Mouse (Mus musculus): ENCODE measurements around the gene Ace3. TPM values are rescaled to one million over a fixed set of nuclear protein-coding genes. Genes with fewer than 3 reads are reported as not detected.

Ace3 gene
- polyA plus RNA-seq, 1 experiment from 2014 or later, result not detected

DNA sequence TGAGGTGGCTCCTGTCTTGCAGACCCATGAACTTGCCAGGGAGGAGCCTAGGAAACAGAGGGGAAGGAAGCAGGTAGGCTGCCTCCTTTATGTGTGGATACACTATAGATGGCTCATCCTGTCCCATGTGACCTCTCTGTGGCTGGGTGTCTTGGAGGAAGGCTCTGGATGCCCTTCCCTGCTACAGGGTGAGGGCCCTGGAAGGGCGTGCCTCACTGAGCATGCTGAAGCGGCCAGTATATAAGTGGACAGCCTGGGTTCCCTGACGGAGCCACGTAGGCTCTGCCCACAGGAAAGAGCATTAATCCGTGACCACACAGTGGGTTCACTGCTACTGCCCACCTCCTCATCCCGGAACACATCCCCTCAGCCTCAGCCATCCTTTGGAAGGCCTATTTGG lies 5.0 kb upstream of the Ace3 start:
- H3K4me1 ChIP-seq, result no peaks in the 10 kb centered on the region
- ATAC-seq, result no peak
- no peaks in the 10 kb centered on the region for H3K36me3 ChIP-seq (ENCODE audit: poor library complexity, severe bottlenecking)
- no peaks in the 10 kb centered on the region for H3K9me3 ChIP-seq (replicated peaks)
- 80% methylated on average over 6 of the region's 6 CpGs for WGBS
- no peak overlapping the region for H3K27ac ChIP-seq
- H3K4me3 ChIP-seq, result no peak overlapping the region
- H3K4me2 ChIP-seq, result no peak overlapping the region
- no peak overlapping the region for H3K9ac ChIP-seq
- no peaks in the 10 kb centered on the region for H3K27me3 ChIP-seq

DNA sequence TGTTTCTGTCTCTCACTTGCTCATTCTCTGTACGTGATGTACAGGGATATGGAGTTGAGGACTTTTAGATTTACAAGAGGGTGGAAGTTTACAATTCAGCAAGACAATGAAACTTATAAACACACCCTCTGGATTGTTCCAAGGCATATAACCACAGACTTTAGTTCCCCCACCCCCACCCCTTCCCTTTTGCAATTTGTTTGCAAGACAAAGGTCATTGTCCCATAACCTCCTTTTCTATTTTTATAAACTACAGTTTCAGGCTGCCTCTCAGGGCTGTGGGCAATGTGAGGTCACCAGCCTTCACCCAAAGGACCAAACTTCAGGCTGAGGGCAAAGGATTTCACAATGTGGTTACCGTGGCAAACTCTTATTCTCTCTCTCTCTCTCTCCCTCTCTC lies 4.2 kb upstream of the Ace3 start:
- H3K4me2 ChIP-seq, result no peak overlapping the region
- no peaks in the 10 kb centered on the region for H3K27me3 ChIP-seq
- H3K36me3 ChIP-seq (ENCODE audit: poor library complexity, severe bottlenecking), result no peaks in the 10 kb centered on the region
- ATAC-seq, result no peak
- H3K9ac ChIP-seq, result no peak overlapping the region
- no peaks in the 10 kb centered on the region for H3K4me1 ChIP-seq
- H3K27ac ChIP-seq, result no peak overlapping the region
- no peaks in the 10 kb centered on the region for H3K9me3 ChIP-seq (replicated peaks)
- WGBS, result 65% methylated on average over 2 of the region's 2 CpGs
- H3K4me3 ChIP-seq, result no peak overlapping the region

DNA sequence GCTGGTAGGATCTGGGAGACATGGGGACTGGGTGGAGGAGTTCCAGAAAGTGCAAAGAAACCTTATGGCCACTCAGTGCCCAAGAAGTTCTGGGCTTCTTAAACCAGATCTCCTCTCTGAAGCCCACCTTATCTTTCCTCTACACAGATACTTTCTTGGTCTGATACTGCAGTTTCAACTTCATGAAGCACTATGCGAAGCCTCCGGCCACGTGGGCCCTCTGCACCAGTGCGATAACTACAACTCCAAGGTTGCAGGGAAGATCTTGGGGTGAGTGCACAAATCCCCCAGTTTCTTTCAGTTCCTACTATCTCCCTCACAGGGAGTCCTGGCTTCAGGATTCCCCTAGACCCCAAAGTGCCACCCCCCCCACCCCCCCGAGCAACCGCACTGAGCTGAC lies 5.6 kb downstream of the Ace3 start:
- Histone ChIP-seq H3K9me3 (replicated peaks) (no peaks in the 10 kb centered on the region), H3K4me1 (no peaks in the 10 kb centered on the region), H3K9ac (no peak overlapping the region), H3K27me3 (no peaks in the 10 kb centered on the region), H3K27ac (no peak overlapping the region), H3K4me2 (no peak overlapping the region), H3K4me3 (no peak overlapping the region), H3K36me3 (ENCODE audit: poor library complexity, severe bottlenecking) (no peaks in the 10 kb centered on the region)
- no peak for ATAC-seq
- WGBS, result 97% methylated on average over 6 of the region's 6 CpGs

DNA sequence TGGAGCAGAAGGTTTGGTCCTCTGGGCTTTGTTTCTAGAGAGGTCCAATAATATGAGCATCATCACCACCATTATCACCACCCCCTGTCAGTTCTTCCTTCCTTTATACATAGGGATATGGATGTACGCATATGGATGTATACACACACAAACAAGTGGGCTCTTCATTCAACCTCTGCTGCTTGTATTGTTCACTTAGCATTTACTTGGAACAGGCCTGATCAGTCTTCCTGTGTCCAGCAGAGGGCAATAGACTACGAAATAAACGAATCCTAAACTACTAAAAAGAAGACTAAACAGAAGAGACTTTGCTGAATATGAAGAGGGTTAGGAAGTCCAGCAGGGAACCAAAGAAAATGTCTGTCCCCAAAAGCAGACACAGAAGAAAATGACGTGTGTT lies 7.2 kb downstream of the Ace3 start:
- Histone ChIP-seq H3K4me3 (no peak overlapping the region), H3K4me2 (no peak overlapping the region), H3K36me3 (ENCODE audit: poor library complexity, severe bottlenecking) (no peaks in the 10 kb centered on the region), H3K27me3 (no peaks in the 10 kb centered on the region), H3K9ac (no peak overlapping the region), H3K4me1 (0 out of 2 replicates have a peak, but pooled peaks cover 4% of the 10 kb centered on the region), H3K27ac (no peak overlapping the region), H3K9me3 (replicated peaks) (no peaks in the 10 kb centered on the region)
- ATAC-seq, result no peak
- 51% methylated on average over 4 of the region's 4 CpGs for WGBS

DNA sequence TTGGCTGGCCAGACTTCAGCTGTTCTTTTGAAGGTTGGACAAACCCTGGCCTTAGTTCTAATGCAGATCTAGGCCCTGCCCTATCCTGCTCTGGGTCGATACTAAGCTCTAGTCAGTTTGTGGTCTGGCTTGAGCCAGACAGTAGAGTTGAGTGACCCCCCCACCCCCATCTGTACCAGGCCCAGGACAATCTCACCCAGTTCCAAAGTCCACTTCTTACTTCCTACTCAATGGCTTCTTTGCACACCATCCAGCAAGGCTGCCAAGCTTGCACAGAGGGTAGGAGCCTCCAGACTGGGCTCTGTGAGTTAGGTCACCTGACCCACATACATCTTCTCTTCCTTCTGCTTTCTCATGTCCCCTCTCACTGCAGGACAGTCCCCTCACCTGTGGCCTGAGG lies 10.1 kb downstream of the Ace3 start:
- Histone ChIP-seq H3K9ac (no peak overlapping the region), H3K4me2 (no peak overlapping the region), H3K36me3 (ENCODE audit: poor library complexity, severe bottlenecking) (no peaks in the 10 kb centered on the region), H3K4me3 (no peak overlapping the region), H3K27ac (no peak overlapping the region), H3K4me1 (peaks cover 9% of the 10 kb centered on the region; the same call in 1 of the 2 replicates), H3K27me3 (peaks cover 19% of the 10 kb centered on the region), H3K9me3 (replicated peaks) (no peaks in the 10 kb centered on the region)
- 81% methylated on average over 1 of the region's 1 CpGs for WGBS
- no peak for ATAC-seq

DNA sequence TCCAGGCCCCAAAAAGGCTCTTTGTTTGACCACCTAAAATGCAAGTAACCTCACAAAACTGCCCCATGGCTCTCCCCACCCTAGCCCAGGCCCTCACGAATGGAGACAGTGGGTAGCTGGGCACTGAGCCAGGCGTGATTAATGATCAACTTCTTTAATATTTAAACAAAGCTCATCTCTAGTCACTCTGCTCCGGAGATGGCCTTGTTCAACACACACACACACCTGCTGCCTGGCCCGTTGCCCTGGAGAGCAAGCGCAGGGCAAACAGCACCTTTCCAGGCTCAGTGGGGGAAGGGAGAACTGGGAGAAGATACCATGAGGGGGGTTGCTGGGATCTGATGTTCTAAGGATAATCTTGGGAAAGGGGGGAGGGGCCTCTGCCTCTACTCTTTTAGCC lies 11.5 kb downstream of the Ace3 start:
- Histone ChIP-seq H3K27me3 (peaks cover 29% of the 10 kb centered on the region), H3K27ac (no peak overlapping the region), H3K4me2 (no peak overlapping the region), H3K9ac (no peak overlapping the region), H3K4me1 (peaks cover 9% of the 10 kb centered on the region; the same call in 1 of the 2 replicates), H3K36me3 (ENCODE audit: poor library complexity, severe bottlenecking) (no peaks in the 10 kb centered on the region), H3K9me3 (replicated peaks) (no peaks in the 10 kb centered on the region), H3K4me3 (no peak overlapping the region)
- WGBS, result 43% methylated on average over 5 of the region's 5 CpGs
- ATAC-seq, result no peak

DNA sequence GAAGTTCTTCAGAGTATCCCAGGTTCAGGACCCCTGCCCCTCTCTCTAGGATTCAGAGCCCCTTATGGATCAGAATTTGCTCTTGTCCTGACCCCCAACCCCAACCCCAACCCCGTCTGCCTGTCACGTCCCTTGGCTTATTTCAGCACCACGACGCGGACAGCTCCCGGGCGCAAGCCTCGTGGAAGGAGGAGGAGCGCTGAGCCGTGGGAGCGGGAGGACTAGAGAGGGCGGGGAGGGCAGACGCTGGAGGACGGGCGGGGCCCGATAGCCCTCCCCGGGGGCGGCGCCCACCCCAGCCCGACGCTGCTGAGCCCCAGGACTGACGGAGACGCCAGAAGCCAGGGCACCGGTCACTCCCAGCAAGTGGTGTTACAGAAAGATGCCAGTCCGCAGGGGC lies 13.3 kb downstream of the Ace3 start, which contains the start of gene Kcnh6:
Kcnh6 (plus strand) TSS at position 304 of the 400 bp plus-strand sequence.
- Histone ChIP-seq H3K27me3 (peaks cover 33% of the 10 kb centered on the region), H3K9ac (peak within 1 kb of the TSS; percentile 30; the same call in 1 of the 2 replicates), H3K27ac (no peak within 1 kb of the TSS), H3K4me3 (peak within 1 kb of the TSS; percentile 13; the same call in 1 of the 2 replicates), H3K9me3 (replicated peaks) (no peaks in the 10 kb centered on the region), H3K36me3 (ENCODE audit: poor library complexity, severe bottlenecking) (no peaks in the 10 kb centered on the region), H3K4me1 (peaks cover 10% of the 10 kb centered on the region), H3K4me2 (peak within 1 kb of the TSS; percentile 53)
- ATAC-seq, result no peak
- under 1% methylated on average over 21 of the region's 25 CpGs for WGBS

DNA sequence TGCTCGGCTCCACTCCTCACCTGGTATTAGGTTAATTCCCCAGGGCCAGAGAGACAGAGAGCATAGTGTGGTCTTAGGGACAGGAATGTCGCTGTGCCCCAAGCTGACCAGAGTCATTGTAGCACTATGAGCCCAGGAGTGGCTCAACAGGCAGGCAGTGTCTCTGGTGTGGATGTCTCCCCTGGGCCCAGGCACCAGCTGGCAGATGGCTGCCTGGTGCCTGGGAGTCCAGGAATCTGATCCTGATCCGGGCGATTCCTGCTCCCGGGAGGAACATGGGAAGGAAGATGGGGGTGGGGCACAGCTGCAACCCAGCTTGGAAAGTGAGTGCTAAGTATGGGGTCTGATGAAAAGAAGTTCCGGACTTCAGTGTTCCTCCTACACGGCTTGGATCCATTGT lies 18.2 kb downstream of the Ace3 start:
- WGBS, result 41% methylated on average over 7 of the region's 7 CpGs
- Histone ChIP-seq H3K4me2 (no peak overlapping the region), H3K9ac (no peak overlapping the region), H3K27me3 (peaks cover 33% of the 10 kb centered on the region), H3K9me3 (replicated peaks) (no peaks in the 10 kb centered on the region), H3K36me3 (ENCODE audit: poor library complexity, severe bottlenecking) (no peaks in the 10 kb centered on the region), H3K4me1 (peaks cover 17% of the 10 kb centered on the region), H3K4me3 (no peak overlapping the region), H3K27ac (no peak overlapping the region)
- no peak for ATAC-seq

DNA sequence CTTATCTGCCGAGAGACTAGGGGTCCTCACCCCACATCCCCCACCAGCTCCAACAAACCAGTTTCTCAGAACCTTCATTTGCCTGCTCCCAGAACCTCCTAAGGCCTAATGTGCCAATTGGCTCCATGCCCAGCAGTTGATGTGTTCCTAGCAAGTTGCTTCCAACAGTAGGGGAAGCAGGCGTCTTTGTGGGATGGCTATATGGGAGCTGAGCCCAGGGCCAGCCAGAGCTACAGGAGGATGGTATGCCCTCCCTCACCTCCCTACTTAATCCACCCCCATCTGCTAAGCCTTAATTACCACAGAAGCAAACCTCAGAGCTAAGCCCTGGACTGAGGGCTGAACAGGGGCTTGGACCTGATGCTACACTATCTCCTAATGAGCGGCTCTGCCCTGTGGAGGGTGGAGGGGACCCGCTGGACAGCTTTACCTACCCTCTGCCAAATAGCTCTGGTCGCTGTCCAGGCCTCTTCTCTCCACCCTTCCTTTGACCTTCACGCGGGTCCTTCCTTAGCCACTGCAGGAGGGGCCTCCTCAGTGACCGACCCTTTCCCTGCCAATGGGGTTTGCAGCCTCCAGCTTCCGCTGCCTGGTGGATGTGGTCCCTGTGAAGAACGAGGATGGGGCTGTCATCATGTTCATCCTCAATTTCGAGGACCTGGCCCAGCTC lies 19.2 kb downstream of the Ace3 start:
- H3K4me1 ChIP-seq, result peaks cover 13% of the 10 kb centered on the region
- H3K27me3 ChIP-seq, result peaks cover 27% of the 10 kb centered on the region
- 58% methylated on average over 11 of the region's 11 CpGs for WGBS
- H3K4me3 ChIP-seq, result no peak overlapping the region
- H3K9me3 ChIP-seq (replicated peaks), result no peaks in the 10 kb centered on the region
- no peak overlapping the region for H3K4me2 ChIP-seq
- 0 out of 2 replicates have a peak, but pooled peaks have one; percentile 24 for ATAC-seq
- H3K27ac ChIP-seq, result no peak overlapping the region
- no peaks in the 10 kb centered on the region for H3K36me3 ChIP-seq (ENCODE audit: poor library complexity, severe bottlenecking)
- H3K9ac ChIP-seq, result no peak overlapping the region

DNA sequence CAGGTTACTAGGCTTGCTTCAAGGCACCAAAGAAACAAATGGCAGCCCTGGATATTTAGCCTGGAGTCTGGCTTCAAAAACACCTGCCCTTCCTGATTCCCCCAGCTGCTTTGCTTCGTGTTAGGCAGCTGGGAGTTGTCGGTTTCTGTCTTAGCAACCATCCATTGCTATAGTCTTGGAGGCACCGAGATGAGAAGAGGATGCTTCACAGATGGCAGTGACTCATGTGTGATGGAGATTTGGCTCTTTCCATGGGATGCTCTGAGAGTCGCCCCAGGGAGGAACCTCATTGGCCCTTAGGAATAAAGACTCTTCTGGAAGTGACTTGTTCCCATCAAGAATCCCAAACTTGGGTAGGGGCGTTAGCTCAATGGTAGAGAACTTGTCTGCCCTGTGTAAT lies 22.0 kb downstream of the Ace3 start:
- no peak for ATAC-seq
- 86% methylated on average over 5 of the region's 5 CpGs for WGBS
- no peaks in the 10 kb centered on the region for H3K9me3 ChIP-seq (replicated peaks)
- H3K4me2 ChIP-seq, result no peak overlapping the region
- H3K27me3 ChIP-seq, result peaks cover 27% of the 10 kb centered on the region
- H3K36me3 ChIP-seq (ENCODE audit: poor library complexity, severe bottlenecking), result no peaks in the 10 kb centered on the region
- peaks cover 24% of the 10 kb centered on the region for H3K4me1 ChIP-seq
- no peak overlapping the region for H3K9ac ChIP-seq
- no peak overlapping the region for H3K4me3 ChIP-seq
- no peak overlapping the region for H3K27ac ChIP-seq

DNA sequence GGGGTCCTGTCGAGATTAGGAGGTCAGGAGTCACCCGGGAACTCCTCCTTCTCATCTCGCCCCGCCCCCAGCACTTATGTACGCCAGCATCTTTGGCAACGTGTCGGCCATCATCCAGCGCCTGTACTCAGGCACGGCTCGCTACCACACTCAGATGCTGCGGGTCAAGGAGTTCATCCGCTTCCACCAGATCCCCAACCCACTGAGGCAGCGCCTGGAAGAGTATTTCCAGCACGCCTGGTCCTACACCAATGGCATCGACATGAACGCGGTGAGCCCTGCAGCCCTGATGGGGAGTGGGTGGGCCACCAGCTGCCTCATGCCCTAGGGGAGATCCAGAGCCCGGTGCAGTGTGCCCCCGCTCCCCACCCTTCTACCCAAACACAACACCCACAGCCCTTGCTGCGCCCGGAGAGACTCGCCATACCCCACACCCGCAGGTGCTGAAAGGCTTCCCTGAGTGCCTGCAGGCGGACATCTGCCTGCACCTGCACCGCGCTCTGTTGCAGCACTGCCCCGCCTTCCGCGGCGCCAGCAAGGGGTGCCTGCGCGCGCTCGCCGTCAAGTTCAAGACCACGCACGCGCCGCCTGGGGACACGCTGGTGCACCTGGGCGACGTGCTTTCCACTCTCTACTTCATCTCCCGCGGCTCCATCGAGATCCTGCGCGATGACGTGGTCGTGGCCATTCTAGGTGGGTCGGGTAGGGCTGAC lies 25.7 kb downstream of the Ace3 start:
- Histone ChIP-seq H3K27ac (no peak overlapping the region), H3K27me3 (peaks cover 27% of the 10 kb centered on the region), H3K9me3 (replicated peaks) (no peaks in the 10 kb centered on the region), H3K4me3 (peak overlapping the region; percentile 44), H3K4me2 (peak overlapping the region; percentile 82), H3K9ac (peak overlapping the region; percentile 56), H3K36me3 (ENCODE audit: poor library complexity, severe bottlenecking) (no peaks in the 10 kb centered on the region), H3K4me1 (peaks cover 11% of the 10 kb centered on the region)
- WGBS, result under 1% methylated on average over 50 of the region's 50 CpGs
- ATAC-seq, result peak; percentile 71

DNA sequence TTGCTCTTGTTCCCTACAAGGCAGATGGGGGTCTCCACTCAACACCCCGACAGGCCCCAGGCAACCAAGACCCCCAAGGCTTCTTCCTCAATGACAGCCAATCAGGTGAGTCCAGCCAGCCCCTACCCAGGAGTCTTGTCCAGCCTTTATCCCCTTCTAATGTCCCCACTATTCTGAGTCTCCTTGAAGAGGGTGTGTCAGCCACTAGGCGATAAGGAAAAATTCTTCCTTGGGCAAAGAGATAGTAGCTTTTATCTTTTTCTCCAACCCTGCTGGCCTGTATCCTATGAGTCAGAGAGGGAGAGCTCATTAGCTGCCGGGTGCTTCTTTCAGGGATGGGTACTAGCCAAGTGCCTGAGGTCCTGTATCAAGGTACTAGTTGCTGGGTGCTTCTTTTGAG lies 31.3 kb downstream of the Ace3 start:
- Histone ChIP-seq H3K4me2 (no peak overlapping the region), H3K9me3 (replicated peaks) (no peaks in the 10 kb centered on the region), H3K27ac (no peak overlapping the region), H3K36me3 (ENCODE audit: poor library complexity, severe bottlenecking) (0 out of 2 replicates have a peak, but pooled peaks cover 4% of the 10 kb centered on the region), H3K4me1 (no peaks in the 10 kb centered on the region), H3K9ac (no peak overlapping the region), H3K4me3 (no peak overlapping the region), H3K27me3 (peaks cover 10% of the 10 kb centered on the region; the same call in 1 of the 2 replicates)
- no peak for ATAC-seq
- whole genome bisulfite sequencing, result 90% methylated on average over 3 of the region's 3 CpGs
